Mouse (Mus musculus) frontal cortex, adult (tissue): Measurements from ENCODE around the gene Celf2.

Experiments
- ATAC-seq: cut with Nextera tagmentation; 2 replicates; pipeline ENCODE4 v1.9.2; 2017; ENCODE audit warnings: mild to moderate bottlenecking, moderate library complexity, mixed read lengths; ENCODE audit not compliant: low TSS enrichment

Gene Celf2

DNA sequence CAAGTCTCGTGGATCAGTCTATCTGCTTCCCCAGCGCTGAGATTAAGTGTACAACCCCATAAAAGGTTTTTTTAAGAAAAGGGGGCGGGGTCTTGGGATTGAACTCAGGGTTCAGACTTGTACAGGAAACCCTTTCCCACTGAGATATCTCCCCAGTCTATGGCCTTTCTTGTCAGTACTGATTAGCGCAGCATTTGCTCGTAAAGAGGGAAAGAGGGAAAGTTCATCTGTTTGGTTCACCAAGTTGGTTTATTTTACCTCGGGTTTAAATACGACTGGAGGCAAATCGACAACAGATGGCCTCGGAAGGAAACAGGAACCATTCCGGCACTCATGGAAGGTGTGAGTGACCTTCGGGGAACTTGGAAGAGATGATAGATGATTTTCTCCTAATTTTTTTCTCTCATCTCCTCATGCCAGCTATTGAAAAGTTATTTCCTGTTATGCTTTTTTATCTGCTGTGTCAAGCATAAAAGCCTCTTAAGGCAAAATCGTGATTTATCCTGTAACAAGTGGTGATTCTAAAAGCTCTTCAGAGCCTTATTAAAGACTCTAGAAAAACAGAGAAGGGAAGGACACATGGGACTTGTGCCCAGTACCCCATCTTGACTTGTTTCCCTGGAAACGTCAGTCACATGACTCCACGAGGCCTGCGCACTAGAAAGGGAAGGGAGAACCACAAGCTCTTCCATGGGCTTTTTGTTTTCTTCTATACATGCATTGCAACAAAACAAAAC, 585.5 kb downstream of the Celf2 start:
- no peak for ATAC-seq

DNA sequence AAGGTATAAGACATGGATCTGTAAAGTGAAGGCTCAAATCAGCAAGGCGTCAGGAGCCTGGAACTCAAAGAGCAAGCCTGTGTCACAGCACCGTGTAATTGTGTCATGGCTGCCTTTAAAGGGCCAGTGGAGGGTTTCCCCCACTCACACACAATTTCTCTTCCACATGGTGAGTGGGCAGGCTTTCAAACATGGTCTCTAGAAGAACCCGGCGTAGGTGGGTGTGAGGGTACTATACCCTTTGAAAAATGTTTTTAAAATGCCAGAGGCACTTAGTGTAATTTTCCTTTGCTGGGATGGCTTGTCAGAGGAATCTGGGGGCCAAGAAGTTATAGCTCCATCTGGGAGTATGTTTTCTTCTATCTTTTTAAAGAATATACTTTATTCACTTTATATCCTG, 594.0 kb downstream of the Celf2 start:
- no peak for ATAC-seq

- ATAC-seq, result no peak
These were observed 596.0 kb downstream of the Celf2 start for GRCm38 (mm10) chr2:6913315-6913714.

DNA sequence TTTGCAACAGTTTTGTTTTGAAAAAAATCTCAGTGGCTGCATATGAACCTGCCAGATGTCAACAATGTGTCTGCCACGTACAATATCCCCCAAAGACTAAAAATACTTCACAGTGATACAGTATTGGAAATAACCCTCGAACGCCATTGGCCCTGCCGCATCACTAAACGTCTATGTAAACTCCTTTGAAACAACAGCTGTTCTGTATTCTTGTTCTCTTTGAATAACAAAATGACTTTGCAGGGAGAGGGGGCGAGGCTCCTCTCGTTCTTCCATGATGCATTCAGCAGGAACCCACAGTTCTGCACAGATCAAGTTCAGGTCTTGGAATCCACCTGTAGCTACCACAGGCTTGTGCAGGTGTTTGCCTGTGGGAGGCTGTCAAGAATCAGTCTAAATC, 597.4 kb downstream of the Celf2 start:
- peak; percentile 56 for ATAC-seq

- no peak for ATAC-seq
These were observed 599.4 kb downstream of the Celf2 start for GRCm38 (mm10) chr2:6909921-6910320.

DNA sequence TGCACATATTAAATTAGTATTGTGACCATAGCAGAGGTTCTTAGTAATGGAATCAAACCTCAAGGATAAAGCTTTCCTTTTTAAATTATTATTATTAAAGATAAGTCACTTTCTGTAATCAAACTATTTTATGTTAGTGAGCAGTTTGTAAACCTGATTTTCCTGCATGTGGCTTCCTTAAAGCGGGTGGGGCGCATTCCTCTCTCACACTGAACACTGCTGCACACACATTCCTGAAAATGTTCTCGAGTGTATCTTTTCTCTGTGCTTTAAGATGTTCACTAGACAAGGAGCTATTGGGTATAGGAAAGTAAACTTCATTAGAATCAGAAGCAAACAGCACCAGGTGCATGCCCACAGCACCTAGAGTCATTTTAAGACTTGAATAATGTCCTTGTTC, 605.0 kb downstream of the Celf2 start:
- no peak for ATAC-seq

- no peak for ATAC-seq
These were observed 606.1 kb downstream of the Celf2 start for GRCm38 (mm10) chr2:6903251-6903763.

- no peak for ATAC-seq
These were observed 612.5 kb downstream of the Celf2 start for GRCm38 (mm10) chr2:6896896-6897295.

DNA sequence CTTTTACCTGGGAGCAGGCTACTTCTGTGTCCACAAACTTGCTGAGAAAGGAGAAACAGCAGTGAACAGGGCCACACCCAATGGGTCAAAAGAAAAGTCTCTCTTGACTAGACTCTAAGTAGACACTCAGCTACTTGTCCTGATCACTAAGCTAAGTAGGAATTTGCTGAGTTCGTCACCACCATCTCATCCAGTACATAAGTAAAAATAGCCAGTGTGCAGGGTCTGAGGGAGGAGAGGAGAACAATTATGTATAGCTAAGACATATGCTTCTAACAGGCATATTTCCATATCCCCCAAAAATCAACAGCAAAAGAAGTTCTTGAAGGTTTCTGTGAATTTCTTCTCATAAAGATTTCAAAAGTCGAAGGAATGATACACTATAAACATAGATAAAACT, 615.8 kb downstream of the Celf2 start:
- ATAC-seq, result peak; percentile 53; the same call in 1 of the 2 replicates

DNA sequence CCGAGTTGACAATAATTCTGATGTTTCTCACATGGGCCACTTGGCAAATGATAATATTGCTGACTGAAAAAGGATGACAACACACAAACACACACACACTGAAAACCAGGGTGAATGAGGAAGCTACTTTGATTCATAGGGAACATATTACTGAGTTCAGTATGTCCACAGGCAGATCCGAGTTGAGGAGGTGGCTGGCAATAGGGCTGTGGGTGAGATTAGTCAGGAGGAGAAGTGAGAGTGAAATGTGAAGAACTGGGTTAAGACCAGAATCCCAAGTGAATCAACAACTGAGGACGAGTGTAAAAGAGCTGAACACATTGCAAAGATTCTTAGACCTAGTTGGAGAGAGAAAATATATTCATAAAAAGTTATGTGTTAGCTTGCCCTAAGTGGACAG, 616.3 kb downstream of the Celf2 start:
- peak; percentile 22; the same call in 1 of the 2 replicates for ATAC-seq

DNA sequence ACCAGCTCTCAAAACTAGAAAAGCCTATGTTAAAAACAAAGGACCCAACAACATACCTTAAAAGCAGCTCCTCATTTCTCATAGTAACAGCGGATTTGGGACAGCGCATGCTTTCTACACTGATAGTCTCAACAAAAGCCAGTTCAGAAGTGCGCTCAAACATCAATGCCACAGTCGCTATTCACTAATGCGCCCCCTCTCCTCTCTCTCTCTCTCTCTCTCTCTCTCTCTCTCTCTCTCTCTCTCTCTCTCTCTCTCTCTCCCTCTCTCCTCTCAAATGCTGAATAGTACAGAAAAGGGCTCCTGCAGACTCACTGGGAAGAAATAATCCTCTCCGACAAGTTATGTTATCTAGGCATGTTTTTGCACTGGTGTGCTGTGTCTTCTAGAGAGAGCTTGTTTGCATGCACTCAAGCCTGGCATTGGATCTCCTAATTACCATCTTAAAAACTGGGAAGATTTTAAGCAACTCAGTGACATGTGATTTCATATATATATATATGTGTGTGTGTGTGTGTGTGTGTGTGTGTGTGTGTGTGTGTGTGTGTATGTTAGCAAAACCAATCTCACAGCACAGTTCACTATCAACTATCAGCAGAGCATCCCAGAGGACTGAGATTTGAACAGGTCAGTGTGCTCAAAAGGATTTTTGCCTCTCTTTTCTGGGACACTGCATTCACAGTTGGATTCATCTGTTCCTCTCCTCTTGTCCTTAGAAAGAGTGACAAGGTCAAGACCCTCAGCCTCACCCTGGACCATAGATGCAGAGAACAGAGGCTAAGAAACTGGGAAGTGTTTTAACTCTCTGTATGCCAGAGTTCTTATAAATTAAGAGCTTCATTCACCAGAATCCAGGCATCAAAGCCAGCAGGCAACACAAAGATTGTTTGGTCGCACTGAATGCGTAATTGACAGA, 624.3 kb downstream of the Celf2 start:
- peak; percentile 11; the same call in 1 of the 2 replicates for ATAC-seq

DNA sequence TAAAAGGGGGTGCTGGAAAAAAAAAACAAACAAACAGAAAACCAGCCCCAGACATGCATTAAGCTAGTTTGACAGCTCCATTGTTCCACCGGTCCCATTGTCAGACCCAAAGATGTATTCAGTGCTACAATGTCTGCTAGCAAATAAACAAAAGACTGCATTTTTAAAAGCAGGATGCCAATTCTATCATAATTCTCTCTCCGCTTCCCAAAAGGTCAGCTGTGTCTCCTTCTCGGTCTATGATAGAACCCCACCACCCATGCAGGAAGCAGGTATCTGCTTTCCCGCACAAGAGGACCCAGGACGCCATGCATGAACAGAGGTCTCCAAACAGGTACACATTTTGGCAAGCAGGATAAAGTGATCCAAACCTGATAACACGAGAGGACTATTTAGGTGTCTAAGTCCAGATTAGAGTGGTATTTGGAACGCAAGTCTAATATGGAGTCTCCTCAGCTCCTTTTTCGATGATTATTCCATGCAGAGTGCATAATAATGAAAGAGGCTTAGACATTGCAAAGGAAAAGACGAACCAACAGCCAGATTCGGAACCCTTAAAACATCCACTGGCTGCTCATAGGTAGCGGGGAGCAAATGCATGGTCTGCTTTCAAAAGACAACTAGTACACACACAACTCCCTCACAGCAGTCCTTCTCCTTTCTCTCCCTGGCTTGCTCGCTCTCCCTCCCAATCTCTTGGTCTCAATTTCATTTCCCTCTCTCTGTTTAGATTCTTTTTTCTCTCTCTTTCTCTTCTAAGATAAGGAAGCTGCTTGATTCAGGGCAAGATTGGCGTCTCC, 625.2 kb downstream of the Celf2 start:
- peak; percentile 69; the same call in 1 of the 2 replicates for ATAC-seq

DNA sequence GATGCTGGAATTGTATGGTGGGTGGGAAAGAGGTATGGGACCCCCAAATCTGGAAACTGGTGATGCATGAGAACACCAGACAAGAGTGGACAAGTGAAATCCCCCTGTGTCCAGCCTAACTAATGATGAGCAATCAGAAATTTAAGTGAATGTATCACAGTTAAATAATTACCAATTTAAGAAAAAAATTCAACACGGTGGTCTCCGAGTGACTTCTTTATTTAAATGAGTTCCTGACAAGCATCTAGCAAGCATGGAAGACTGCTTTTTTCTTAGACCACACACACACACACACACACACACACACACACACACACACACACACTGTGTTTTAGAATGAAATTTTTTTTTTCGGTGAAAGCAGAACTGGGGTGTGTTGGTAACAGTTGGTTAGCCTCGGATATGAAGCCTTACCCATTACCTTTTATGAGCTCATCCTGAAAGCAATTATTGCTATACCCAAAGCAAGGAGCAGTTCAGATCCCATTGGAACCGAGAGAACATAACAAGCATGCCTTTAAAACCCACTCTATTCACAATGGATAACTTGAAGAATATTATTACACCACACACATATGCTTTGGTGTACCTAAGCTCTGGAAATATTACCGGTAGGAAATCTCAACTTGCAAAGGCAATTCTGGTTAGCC, 627.0 kb downstream of the Celf2 start:
- ATAC-seq, result no peak

DNA sequence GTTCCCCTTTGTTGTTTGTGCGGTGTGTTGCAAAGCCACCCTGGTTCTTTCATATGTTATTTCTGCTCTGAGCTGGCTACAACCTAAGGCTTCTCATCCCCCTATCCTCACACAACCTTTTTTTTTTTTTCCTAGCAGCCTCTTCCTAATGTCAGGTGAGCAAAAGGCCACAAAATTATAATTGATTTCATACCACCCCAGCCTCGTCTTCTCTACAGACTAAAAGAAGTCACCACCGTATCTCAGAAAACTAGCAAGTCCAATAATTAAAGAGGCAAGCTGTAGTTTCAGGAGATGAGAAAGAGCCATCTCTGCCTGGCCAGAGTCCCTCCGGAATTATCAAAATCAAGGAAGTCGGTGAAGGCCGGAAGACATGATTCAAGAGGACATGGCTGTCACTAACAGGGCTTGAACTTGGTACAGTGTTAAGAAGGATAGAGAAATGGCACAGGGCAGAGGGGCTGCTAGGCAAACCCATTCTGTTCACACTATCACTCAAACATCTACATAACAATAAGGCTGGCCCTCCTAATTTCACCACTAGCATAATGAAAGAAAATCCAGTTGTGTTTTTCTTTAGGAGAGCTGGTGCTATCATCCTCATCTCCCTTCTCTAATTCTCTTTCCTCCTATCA, 628.3 kb downstream of the Celf2 start:
- no peak for ATAC-seq

GRCm38 (mm10) chr2:6877094-6877493, 632.3 kb downstream of the Celf2 start:
- no peak for ATAC-seq

GRCm38 (mm10) chr2:6876547-6876946, 632.8 kb downstream of the Celf2 start:
- ATAC-seq, result peak; percentile 15; the same call in 1 of the 2 replicates

GRCm38 (mm10) chr2:6875071-6875611, 634.2 kb downstream of the Celf2 start:
- ATAC-seq, result 0 out of 2 replicates have a peak, but pooled peaks have one; percentile 10

GRCm38 (mm10) chr2:6874266-6874955, 635.0 kb downstream of the Celf2 start:
- no peak for ATAC-seq

- no peak for ATAC-seq
These were observed 635.7 kb downstream of the Celf2 start for GRCm38 (mm10) chr2:6873711-6874110.

DNA sequence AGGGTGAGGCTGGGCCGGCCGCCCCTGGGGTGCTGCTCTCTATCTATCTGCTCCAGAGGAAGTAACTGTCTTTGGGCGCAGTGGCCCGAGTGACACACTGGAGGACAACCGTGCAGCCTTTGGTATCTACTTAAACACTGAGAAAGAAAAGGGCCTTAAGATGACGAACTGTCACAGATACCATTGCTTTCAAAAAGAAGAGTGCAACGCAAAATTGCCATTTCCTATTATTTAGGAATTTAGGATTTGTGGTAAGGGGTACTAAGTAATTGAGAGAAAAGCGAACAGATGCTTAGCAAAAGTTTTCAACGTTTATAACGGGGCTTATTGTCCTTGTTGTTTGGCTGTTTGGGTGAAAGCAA, 636.5 kb downstream of the Celf2 start:
- ATAC-seq, result 0 out of 2 replicates have a peak, but pooled peaks have one; percentile 1
